Mouse (Mus musculus): ENCODE measurements at regions not wholly inside any gene's neighbourhood (a gene's known extent, or its start where the extent isn't known, plus 50 kb on each side); places are given as distances from the start of the nearest gene placed in this dataset.

DNA sequence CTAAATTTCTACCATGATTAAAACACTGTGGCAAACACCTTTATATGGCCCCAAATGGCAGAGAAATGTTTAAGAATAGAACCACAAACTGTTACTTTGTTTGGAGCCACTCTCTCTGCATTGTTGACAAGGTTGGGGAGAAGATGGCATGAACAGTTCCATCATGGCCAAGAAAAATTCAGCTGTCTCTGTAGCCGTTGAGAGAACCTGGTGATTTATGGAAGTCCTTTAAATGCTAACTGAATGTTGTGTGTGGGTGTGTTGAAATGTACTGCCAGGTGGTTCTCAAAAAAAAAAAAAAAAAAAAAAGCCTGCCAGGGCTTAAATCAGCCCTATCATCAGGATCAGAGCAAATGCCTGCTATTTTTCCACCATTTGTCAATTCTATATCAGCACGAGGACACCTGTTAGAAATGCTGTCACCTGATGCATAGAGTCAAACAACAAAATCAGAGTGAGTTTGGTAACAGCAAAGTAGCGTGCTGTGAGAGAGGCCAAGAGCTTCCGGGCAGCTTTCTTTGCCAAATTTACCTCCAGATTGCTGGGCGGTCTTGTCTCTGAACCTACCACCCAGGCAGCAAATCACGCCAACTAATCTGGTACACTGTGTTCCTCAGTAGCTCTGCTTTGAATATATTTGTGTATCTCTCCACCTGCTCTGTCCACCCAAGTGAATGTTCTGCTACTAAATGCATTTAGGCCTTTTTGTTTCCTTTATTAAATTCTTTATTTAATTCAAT lies 536.5 kb downstream of the Btbd3 start:
- 92% methylated on average over 6 of the region's 6 CpGs for WGBS
- no peak overlapping the region for H3K4me3 ChIP-seq (ENCODE audit: insufficient read depth, low read depth, low read length)
- no peaks in the 10 kb centered on the region for H3K4me1 ChIP-seq (ENCODE audit: control insufficient read depth, insufficient read depth, low read length)
- TF ChIP-seq POLR2A (IDR thresholded peaks at IDR 0.05; ENCODE audit: insufficient read depth, low read depth, low read length): no peak
- no peak overlapping the region for H3K27ac ChIP-seq (ENCODE audit: insufficient read depth, low read depth, low read length)

DNA sequence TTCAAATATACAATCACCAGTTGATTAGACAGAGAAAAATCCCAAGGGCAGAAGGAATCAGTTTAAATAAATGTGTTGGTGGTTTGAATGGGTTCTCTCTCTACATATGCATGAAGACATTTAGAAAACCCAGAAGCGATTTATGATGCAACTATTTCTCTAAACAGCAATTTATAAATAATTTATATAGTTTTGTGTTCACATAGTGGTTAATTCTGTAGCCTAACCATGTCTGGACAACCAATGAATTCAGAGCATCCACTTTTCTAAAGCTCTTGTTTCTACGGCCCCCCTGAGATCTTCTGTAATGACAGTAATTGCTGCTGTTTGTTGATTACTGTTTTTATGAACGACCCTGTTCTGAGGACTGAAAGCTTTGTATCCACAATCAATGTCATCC lies 549.8 kb downstream of the Btbd3 start:
- Histone ChIP-seq H3K27ac (ENCODE audit: insufficient read depth, low read depth, low read length) (no peak overlapping the region), H3K4me3 (ENCODE audit: insufficient read depth, low read depth, low read length) (no peak overlapping the region), H3K4me1 (ENCODE audit: control insufficient read depth, insufficient read depth, low read length) (no peaks in the 10 kb centered on the region)
- WGBS: 59% methylated on average over 3 of the region's 3 CpGs
- no peak for TF ChIP-seq POLR2A (IDR thresholded peaks at IDR 0.05; ENCODE audit: insufficient read depth, low read depth, low read length)
- no peak for TF ChIP-seq CTCF (IDR thresholded peaks at IDR 0.05; ENCODE audit: insufficient read depth, low read depth, low read length)

- H3K27ac ChIP-seq (ENCODE audit: insufficient read depth, low read depth, low read length): no peak overlapping the region
- no peak overlapping the region for H3K4me3 ChIP-seq (ENCODE audit: insufficient read depth, low read depth, low read length)
- no peak for TF ChIP-seq POLR2A (IDR thresholded peaks at IDR 0.05; ENCODE audit: insufficient read depth, low read depth, low read length)
- TF ChIP-seq CTCF (IDR thresholded peaks at IDR 0.05; ENCODE audit: insufficient read depth, low read depth, low read length): no peak
- no peaks in the 10 kb centered on the region for H3K4me1 ChIP-seq (ENCODE audit: control insufficient read depth, insufficient read depth, low read length)
- WGBS: 90% methylated on average over 2 of the region's 2 CpGs
These were observed 553.4 kb downstream of the Btbd3 start for GRCm38 (mm10) chr2:138809767-138810166.

DNA sequence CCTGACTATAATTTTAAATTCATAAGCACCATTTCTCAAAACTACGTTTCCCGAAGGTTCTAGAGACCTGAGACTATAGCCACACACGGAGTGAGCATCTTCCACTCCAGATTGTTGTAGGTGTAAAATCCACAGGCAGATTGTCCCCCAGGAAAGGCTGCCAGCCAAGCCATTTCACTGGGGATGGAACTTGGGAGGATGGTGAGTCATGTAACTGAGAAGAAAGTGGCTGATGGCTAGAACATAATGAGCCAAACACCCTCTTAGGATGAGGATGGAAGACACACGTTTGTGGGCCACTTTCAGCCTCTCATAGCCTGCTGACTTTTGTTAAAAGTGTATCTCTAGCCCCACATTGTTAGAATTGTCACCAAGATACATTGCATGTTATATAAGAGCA lies 564.1 kb downstream of the Btbd3 start:
- Histone ChIP-seq H3K27ac (ENCODE audit: insufficient read depth, low read depth, low read length) (no peak overlapping the region), H3K4me1 (ENCODE audit: control insufficient read depth, insufficient read depth, low read length) (no peaks in the 10 kb centered on the region), H3K4me3 (ENCODE audit: insufficient read depth, low read depth, low read length) (no peak overlapping the region)
- no peak for TF ChIP-seq CTCF (IDR thresholded peaks at IDR 0.05; ENCODE audit: insufficient read depth, low read depth, low read length)
- no peak for TF ChIP-seq POLR2A (IDR thresholded peaks at IDR 0.05; ENCODE audit: insufficient read depth, low read depth, low read length)
- 76% methylated on average over 4 of the region's 4 CpGs for WGBS

GRCm38 (mm10) chr2:138824873-138825272 lies 568.5 kb downstream of the Btbd3 start:
- Histone ChIP-seq H3K4me1 (ENCODE audit: control insufficient read depth, insufficient read depth, low read length) (no peaks in the 10 kb centered on the region), H3K4me3 (ENCODE audit: insufficient read depth, low read depth, low read length) (no peak overlapping the region), H3K27ac (ENCODE audit: insufficient read depth, low read depth, low read length) (no peak overlapping the region)
- 58% methylated on average over 4 of the region's 4 CpGs for WGBS
- TF ChIP-seq CTCF (IDR thresholded peaks at IDR 0.05; ENCODE audit: insufficient read depth, low read depth, low read length) (no peak), POLR2A (IDR thresholded peaks at IDR 0.05; ENCODE audit: insufficient read depth, low read depth, low read length) (no peak)

GRCm38 (mm10) chr2:138827813-138828570 lies 571.6 kb downstream of the Btbd3 start:
- 78% methylated on average over 2 of the region's 2 CpGs for WGBS
- no peak overlapping the region for H3K27ac ChIP-seq (ENCODE audit: insufficient read depth, low read depth, low read length)

DNA sequence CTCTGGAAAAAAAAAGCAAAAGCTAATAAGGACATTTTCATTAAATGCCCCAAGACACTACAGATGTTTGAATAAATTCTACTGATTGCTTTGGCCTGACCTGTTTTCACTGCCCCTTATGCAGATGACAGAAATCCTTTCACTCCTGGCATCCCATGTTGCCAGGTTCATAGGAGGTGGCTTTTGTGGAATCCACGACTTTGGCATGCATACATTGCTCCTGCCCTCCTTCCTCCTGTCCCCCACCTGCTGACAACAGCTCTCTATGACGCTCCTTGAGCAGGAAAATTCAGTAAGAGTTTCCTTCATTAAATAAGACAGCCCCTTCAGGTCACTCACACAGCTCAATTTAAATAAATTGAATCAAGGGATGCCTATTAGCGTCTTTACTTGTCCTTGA lies 582.5 kb downstream of the Btbd3 start:
- Histone ChIP-seq H3K4me1 (ENCODE audit: control insufficient read depth, insufficient read depth, low read length) (no peaks in the 10 kb centered on the region), H3K4me3 (ENCODE audit: insufficient read depth, low read depth, low read length) (no peak overlapping the region), H3K27ac (ENCODE audit: insufficient read depth, low read depth, low read length) (no peak overlapping the region)
- 66% methylated on average over 3 of the region's 3 CpGs for WGBS
- TF ChIP-seq POLR2A (IDR thresholded peaks at IDR 0.05; ENCODE audit: insufficient read depth, low read depth, low read length) (no peak), CTCF (IDR thresholded peaks at IDR 0.05; ENCODE audit: insufficient read depth, low read depth, low read length) (no peak)

More at GRCm38 (mm10) chr2:138827813-138828570, 571.6 kb downstream of the Btbd3 start:
- no peak for TF ChIP-seq POLR2A (IDR thresholded peaks at IDR 0.05; ENCODE audit: insufficient read depth, low read depth, low read length)
- no peak for TF ChIP-seq CTCF (IDR thresholded peaks at IDR 0.05; ENCODE audit: insufficient read depth, low read depth, low read length)
- no peaks in the 10 kb centered on the region for H3K4me1 ChIP-seq (ENCODE audit: control insufficient read depth, insufficient read depth, low read length)
- H3K4me3 ChIP-seq (ENCODE audit: insufficient read depth, low read depth, low read length): no peak overlapping the region

DNA sequence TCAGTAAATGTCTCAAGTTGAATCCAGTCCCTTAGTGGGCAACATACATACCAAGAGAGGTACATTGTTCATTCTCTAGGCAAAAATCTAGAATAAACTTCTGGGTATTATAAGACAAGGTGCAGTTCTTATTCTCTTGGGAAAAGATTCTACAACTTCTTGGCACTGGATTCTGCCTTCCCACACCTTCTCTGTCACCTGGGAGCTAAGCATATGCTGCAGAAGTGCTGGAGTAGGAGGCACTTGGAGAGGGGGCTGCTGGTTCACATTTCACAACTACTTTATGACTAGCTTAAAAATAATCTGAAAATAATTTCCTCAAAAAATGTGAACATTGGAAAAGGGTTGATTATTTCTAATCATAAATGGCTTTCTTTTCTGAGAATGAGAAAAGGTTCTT lies 602.8 kb downstream of the Btbd3 start:
- no peak for TF ChIP-seq POLR2A (IDR thresholded peaks at IDR 0.05; ENCODE audit: insufficient read depth, low read depth, low read length)
- TF ChIP-seq CTCF (IDR thresholded peaks at IDR 0.05; ENCODE audit: insufficient read depth, low read depth, low read length): no peak
- Histone ChIP-seq H3K4me1 (ENCODE audit: control insufficient read depth, insufficient read depth, low read length) (no peaks in the 10 kb centered on the region), H3K27ac (ENCODE audit: insufficient read depth, low read depth, low read length) (no peak overlapping the region), H3K4me3 (ENCODE audit: insufficient read depth, low read depth, low read length) (no peak overlapping the region)

DNA sequence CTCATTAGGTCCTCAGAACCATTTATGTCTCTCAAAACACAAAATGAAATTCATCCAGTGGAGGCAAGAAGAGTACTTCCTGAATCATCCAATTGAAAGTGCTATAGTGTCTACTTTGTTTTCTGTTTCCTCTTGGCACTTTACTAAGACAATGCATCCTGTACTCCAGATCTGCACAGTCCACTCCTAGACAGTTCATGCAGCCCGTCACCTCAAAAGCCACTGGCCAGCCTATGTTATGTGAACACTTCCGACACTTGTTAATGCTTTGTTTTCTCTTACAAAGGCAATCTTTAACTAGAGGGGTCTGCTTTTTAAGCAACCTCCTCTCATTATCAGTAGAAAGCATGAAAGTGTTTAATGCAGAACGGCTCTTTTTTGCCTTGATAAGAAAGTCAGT lies 597.1 kb upstream of the Sptlc3 start:
- Histone ChIP-seq H3K4me3 (ENCODE audit: insufficient read depth, low read depth, low read length) (no peak overlapping the region), H3K4me1 (ENCODE audit: control insufficient read depth, insufficient read depth, low read length) (no peaks in the 10 kb centered on the region), H3K27ac (ENCODE audit: insufficient read depth, low read depth, low read length) (no peak overlapping the region)
- TF ChIP-seq POLR2A (IDR thresholded peaks at IDR 0.05; ENCODE audit: insufficient read depth, low read depth, low read length) (no peak), CTCF (IDR thresholded peaks at IDR 0.05; ENCODE audit: insufficient read depth, low read depth, low read length) (no peak)
- WGBS: 45% methylated on average over 3 of the region's 3 CpGs
